Mouse (Mus musculus) midbrain, postnatal 0 days (tissue): ENCODE measurements around the gene Stoml1. TPM values are rescaled to one million over a fixed set of nuclear protein-coding genes. Genes with fewer than 3 reads are reported as not detected.
"Not testable (repeated sequence)": the region's sequence is repeated elsewhere in the genome, so short reads cannot be mapped to it uniquely, and the experiment has no call there.

Experiments
- ATAC-seq: fragments of 200-750 bp; cut with Nextera tagmentation; 2 replicates; pipeline ENCODE4 v1.8.0; 2017; ENCODE audit warnings: moderate number of reproducible peaks, mild to moderate bottlenecking, moderate TSS enrichment, moderate library complexity; ENCODE audit not compliant: low FRiP score
- DNase-seq: peaks from one replicate; pipeline ENCODE4 v3.0.0-alpha.2; 2015; ENCODE audit warnings: low spot score
- H3K27ac ChIP-seq: fragments of 300-500 bp; sonication (generic); 2 replicates; pipeline ENCODE4 v1.5.1; 2014; ENCODE audit warnings: low read depth, mild to moderate bottlenecking, low read length, mixed read lengths
- H3K27me3 ChIP-seq: fragments of 300-500 bp; sonication (generic); 2 replicates; pipeline ENCODE4 v1.6.1; 2014; ENCODE audit warnings: low read length, control low read depth, mixed read lengths; ENCODE audit not compliant: insufficient read depth
- H3K36me3 ChIP-seq: fragments of 300-500 bp; sonication (generic); 2 replicates; pipeline ENCODE4 v1.6.1; 2014; ENCODE audit warnings: low read length, control low read depth, mixed read lengths; ENCODE audit not compliant: insufficient read depth
- H3K4me1 ChIP-seq: fragments of 300-500 bp; sonication (generic); 2 replicates; pipeline ENCODE4 v1.6.1; 2014; ENCODE audit warnings: mild to moderate bottlenecking, control low read depth, antibody characterized with exemption, low read length, mixed read lengths; ENCODE audit not compliant: insufficient read depth
- H3K4me2 ChIP-seq: fragments of 300-500 bp; sonication (generic); 2 replicates; pipeline ENCODE4 v1.6.1; 2014; ENCODE audit warnings: low read depth, mild to moderate bottlenecking, low read length, mixed read lengths; ENCODE audit not compliant: poor library complexity, severe bottlenecking
- H3K4me3 ChIP-seq: fragments of 300-500 bp; sonication (generic); 2 replicates; pipeline ENCODE4 v1.5.1; 2014; ENCODE audit warnings: low read depth, mild to moderate bottlenecking, low read length, moderate library complexity
- H3K9ac ChIP-seq: fragments of 300-500 bp; sonication (generic); replicated peaks from 2 replicates; pipeline ENCODE4 v1.6.1; 2014; ENCODE audit warnings: mild to moderate bottlenecking, low read length, moderate library complexity, mixed read lengths; ENCODE audit not compliant: poor library complexity, severe bottlenecking
- H3K9me3 ChIP-seq: fragments of 300-500 bp; sonication (generic); 2 replicates; pipeline ENCODE4 v1.6.1; 2016; ENCODE audit warnings: low read length, control low read depth
- CTCF ChIP-seq: IDR thresholded peaks from 2 replicates; pipeline ENCODE4 v1.5.1; 2016; ENCODE audit warnings: antibody characterized with exemption, mild to moderate bottlenecking
- WGBS: fragments of 180-500 bp; shearing (Covaris S2); extraction: QIAGEN DNeasy Blood & Tissue Kit; methylation state at CpG from one replicate; pipeline ENCODE4 v1.1.7; 2014; 5-methylcytosine and 5-hydroxymethylcytosine counted together
- polyA plus RNA-seq: library from polyadenylated mRNA; unstranded; fragments of >200 nt; fragmentation: Nextera tagmentation; extraction: Ambion mirVana; gene quantifications from 2 replicates; pipeline ENCODE4 v1.2.1, GENCODE M21; 2015
- total RNA-seq: library from RNA; depleted of rRNA; stranded (reverse); fragments of >200 nt; gene quantifications from 2 replicates; pipeline ENCODE4 v1.2.3, GENCODE M21; 2014

The Stoml1 gene
- total and polyA plus RNA-seq, 2 experiments from 2014 or later, result 161 to 170 TPM

DNA sequence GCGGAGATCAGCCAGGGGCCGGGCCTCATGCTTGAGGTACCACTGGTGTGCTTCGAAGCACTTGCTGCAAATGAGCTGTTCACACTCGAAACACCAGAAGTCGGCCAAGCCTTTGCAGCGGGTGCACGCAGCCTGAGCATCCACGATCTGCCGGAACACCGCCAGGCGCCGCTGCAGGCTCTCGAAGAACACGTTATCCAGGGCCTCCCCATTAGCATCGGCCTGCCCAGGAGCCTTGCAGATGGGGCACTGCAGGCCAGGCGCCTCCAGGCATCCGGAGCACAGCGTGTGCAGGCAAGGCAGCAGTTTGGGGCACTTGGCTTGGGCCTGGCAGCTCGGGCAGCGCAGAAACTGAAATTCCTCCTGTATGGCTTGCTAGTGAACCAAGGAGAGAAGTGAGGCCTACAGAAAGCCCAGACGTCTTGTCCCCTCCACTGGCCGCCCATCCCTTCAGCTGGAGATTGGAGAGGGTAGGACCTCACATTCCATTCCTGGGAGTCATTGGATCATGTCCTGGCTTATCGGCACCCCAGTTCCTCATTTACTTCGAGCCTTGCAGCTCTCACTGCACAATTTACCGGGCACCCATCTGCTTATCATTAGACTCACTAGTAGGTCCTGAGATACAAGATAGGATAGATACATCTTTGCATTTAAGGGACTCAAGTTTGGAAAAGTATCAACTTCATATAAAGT is 5.8 kb upstream of the Stoml1 start:
- WGBS, result 15% methylated on average over 25 of the region's 25 CpGs
- Histone ChIP-seq H3K9ac (peak overlapping the region; percentile 44; the same call in 1 of the 2 replicates), H3K4me2 (peak overlapping the region; percentile 31; the same call in 1 of the 2 replicates), H3K36me3 (no peaks in the 10 kb centered on the region), H3K9me3 (no peaks in the 10 kb centered on the region), H3K27ac (no peak overlapping the region), H3K4me1 (peaks cover 4% of the 10 kb centered on the region; the same call in 1 of the 2 replicates), H3K27me3 (no peaks in the 10 kb centered on the region), H3K4me3 (no peak overlapping the region)
- ATAC-seq (no peak), DNase-seq (peak; percentile 87)
- TF ChIP-seq CTCF, result peak; percentile 80

GRCm38 (mm10) chr9:58248746-58249413 is 4.1 kb upstream of the Stoml1 start:
- H3K27me3 ChIP-seq, result no peaks in the 10 kb centered on the region
- no peaks in the 10 kb centered on the region for H3K36me3 ChIP-seq
- H3K4me2 ChIP-seq, result peak overlapping the region; percentile 54
- H3K9me3 ChIP-seq, result no peaks in the 10 kb centered on the region
- peaks cover 4% of the 10 kb centered on the region; the same call in 1 of the 2 replicates for H3K4me1 ChIP-seq
- peak overlapping the region; percentile 32 for H3K4me3 ChIP-seq
- DNase-seq (no peak), ATAC-seq (no peak)
- no peak overlapping the region for H3K9ac ChIP-seq
- H3K27ac ChIP-seq, result peak overlapping the region; percentile 39; the same call in 1 of the 2 replicates
- WGBS, result 46% methylated on average over 7 of the region's 7 CpGs
- no peak for TF ChIP-seq CTCF

GRCm38 (mm10) chr9:58249592-58250192 is 3.3 kb upstream of the Stoml1 start, which contains the start of gene Pml:
Gene Pml (minus strand): TSS chr9:58249786.
- Histone ChIP-seq H3K9ac (peak within 1 kb of the TSS; percentile 46), H3K4me2 (peak within 1 kb of the TSS; percentile 54), H3K4me3 (peak within 1 kb of the TSS; percentile 32), H3K4me1 (peaks cover 4% of the 10 kb centered on the region; the same call in 1 of the 2 replicates), H3K27ac (peak within 1 kb of the TSS; percentile 39), H3K36me3 (no peaks in the 10 kb centered on the region), H3K27me3 (no peaks in the 10 kb centered on the region), H3K9me3 (no peaks in the 10 kb centered on the region)
- TF ChIP-seq CTCF, result peak; percentile 71
- DNase-seq (peak; percentile 51), ATAC-seq (no peak)
- 3% methylated on average over 16 of the region's 16 CpGs for WGBS

DNA sequence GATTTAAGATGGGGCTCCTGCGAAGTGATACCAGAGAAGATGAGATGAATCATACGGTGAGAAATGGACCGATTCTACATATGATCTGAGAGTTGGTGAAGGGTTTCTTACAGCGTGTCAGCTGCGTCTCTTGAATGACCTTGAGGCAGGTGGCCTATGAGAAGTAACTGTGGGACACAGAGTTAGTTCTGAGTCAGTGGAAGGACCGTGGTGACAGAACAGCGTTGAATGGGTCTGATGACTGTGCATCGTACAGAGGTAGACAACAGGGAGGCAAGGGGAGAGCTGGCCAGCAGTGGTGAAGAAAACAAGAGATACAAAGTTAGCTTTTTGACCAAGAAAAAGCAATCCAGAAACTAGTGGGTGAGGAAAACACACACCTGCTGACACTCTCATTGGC is 2.6 kb upstream of the Stoml1 start:
- DNase-seq (no peak), ATAC-seq (no peak)
- no peaks in the 10 kb centered on the region for H3K27me3 ChIP-seq
- H3K36me3 ChIP-seq, result no peaks in the 10 kb centered on the region
- H3K4me2 ChIP-seq, result peak overlapping the region; percentile 54
- H3K9me3 ChIP-seq, result no peaks in the 10 kb centered on the region
- TF ChIP-seq CTCF, result no peak
- H3K27ac ChIP-seq, result peak overlapping the region; percentile 39; the same call in 1 of the 2 replicates
- H3K4me3 ChIP-seq, result no peak overlapping the region
- 0 out of 2 replicates have a peak overlapping the region, but pooled peaks have one; percentile 46 for H3K9ac ChIP-seq
- 77% methylated on average over 8 of the region's 8 CpGs for WGBS
- H3K4me1 ChIP-seq, result peaks cover 4% of the 10 kb centered on the region; the same call in 1 of the 2 replicates

- not testable (repeated sequence) for H3K4me1 ChIP-seq, H3K9ac ChIP-seq, H3K36me3 ChIP-seq, H3K27ac ChIP-seq, H3K27me3 ChIP-seq, H3K9me3 ChIP-seq, DNase-seq, ATAC-seq, H3K4me2 ChIP-seq, H3K4me3 ChIP-seq
- 88% methylated on average over 1 of the region's 1 CpGs for WGBS
These were observed 2.2 kb upstream of the Stoml1 start for GRCm38 (mm10) chr9:58250730-58251129.

GRCm38 (mm10) chr9:58253805-58254122 is 800 bp downstream of the Stoml1 start:
- Histone ChIP-seq H3K4me3 (peak overlapping the region; percentile 78), H3K9ac (peak overlapping the region; percentile 79), H3K4me2 (peak overlapping the region; percentile 59), H3K27ac (peak overlapping the region; percentile 78; the same call in 1 of the 2 replicates), H3K36me3 (peaks cover 26% of the 10 kb centered on the region)
- not testable (repeated sequence) for DNase-seq, H3K27me3 ChIP-seq, H3K9me3 ChIP-seq, ATAC-seq, H3K4me1 ChIP-seq
- 70% methylated on average over 5 of the region's 5 CpGs for WGBS
